Comparison of ENCODE assay signal across 9 mouse cellular contexts in the genomic region with DNA sequence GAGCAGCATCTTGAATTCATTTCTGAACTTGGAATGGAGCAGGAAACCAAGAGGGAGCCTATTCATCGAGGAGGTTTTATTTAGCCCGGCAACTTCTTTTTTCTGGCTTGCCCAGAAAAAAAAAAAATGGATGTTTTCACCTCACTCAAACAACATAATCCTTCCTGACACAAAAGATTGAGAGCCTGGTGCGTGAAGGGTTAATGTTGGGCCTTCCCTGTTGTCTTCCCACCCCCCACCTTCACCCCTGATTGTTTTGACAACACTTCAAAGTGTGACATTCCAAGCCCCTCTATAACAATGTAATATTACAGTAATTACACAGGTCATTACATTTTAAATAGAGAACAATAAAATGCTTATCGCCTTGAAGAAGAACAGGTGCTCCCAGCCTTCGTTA. TPM values are rescaled to one million over a fixed set of nuclear protein-coding genes. Genes with fewer than 3 reads are reported as not detected.
A peak's percentile ranks its signal among the peaks of the same experiment; 100 is the strongest.
DNase-seq lines count a peak whose midpoint lies in the region; ATAC-seq and TF ChIP-seq lines count a peak whose summit lies in the region.
"Had no signal": no experiment of that assay in that cellular context is flagged by ENCODE, and none has a peak within 500 bp of the region (broad histone marks: within the 10 kb centered on the region; RNA-seq: fewer than 3 reads in every experiment).

No protein-coding gene starts in this region.

- WGBS in heart, embryonic 10.5 days, result 30% methylated on average over 5 of the region's 5 CpGs
- 48% methylated on average over 5 of the region's 5 CpGs for WGBS in heart, adult 2 months
- WGBS in forebrain, embryonic 13.5 days, result 5% methylated on average over 5 of the region's 5 CpGs
- 11% methylated on average over 5 of the region's 5 CpGs for WGBS in limb, embryonic 14.5 days

- no peak for TF ChIP-seq POLR2A in heart, adult 2 months (IDR thresholded peaks at IDR 0.05; ENCODE audit: insufficient read depth, low read depth, low read length)
- TF ChIP-seq POLR2A in limb, embryonic 14.5 days (IDR thresholded peaks at IDR 0.05; ENCODE audit: borderline replicate concordance, extremely low read depth, insufficient read depth, insufficient read length), result no peak

- H3K4me3 ChIP-seq in heart, embryonic 10.5 days, result 0 out of 2 replicates have a peak overlapping the region, but pooled peaks have one; percentile 8
- no peak overlapping the region for H3K4me3 ChIP-seq in heart, adult 2 months
- peak overlapping the region; percentile 12 for H3K4me3 ChIP-seq in forebrain, embryonic 13.5 days
- H3K4me3 ChIP-seq in limb, embryonic 14.5 days (replicated peaks; ENCODE audit: low read length), result peak overlapping the region; percentile 84

- no peaks in the 10 kb centered on the region for H3K36me3 ChIP-seq in heart, embryonic 10.5 days
- peaks cover 18% of the 10 kb centered on the region for H3K36me3 ChIP-seq in heart, adult 2 months (ENCODE audit: control insufficient read depth, insufficient read depth, low read length)
- no peaks in the 10 kb centered on the region for H3K36me3 ChIP-seq in forebrain, embryonic 13.5 days (ENCODE audit: poor library complexity, severe bottlenecking)
- H3K36me3 ChIP-seq in limb, embryonic 14.5 days (ENCODE audit: control insufficient read depth, insufficient read depth, low read length), result peaks cover 3% of the 10 kb centered on the region; the same call in 1 of the 2 replicates

- no peak for ATAC-seq in forebrain, embryonic 13.5 days
- ATAC-seq in limb, embryonic 14.5 days (ENCODE audit: low FRiP score, low read depth), result no peak

- H3K79me2 ChIP-seq in heart, adult 2 months (replicated peaks; ENCODE audit: control insufficient read depth, insufficient read depth, low read length), result peaks cover 2% of the 10 kb centered on the region; the same call in 1 of the 2 replicates

- no peak for DNase-seq in heart, embryonic 10.5 days (ENCODE audit: low spot score)
- no peak for DNase-seq in heart, adult 2 months
- DNase-seq in 3T3-L1 (ENCODE audit: low read depth, low spot score), result peak; percentile 37
- DNase-seq in limb, embryonic 14.5 days (ENCODE audit: low spot score), result no peak
- no peak for DNase-seq in frontal cortex, postnatal 14 days (ENCODE audit: low spot score in 2 of 2)
- no peak for DNase-seq in thymus, postnatal 25 days
- DNase-seq in natural killer cell, adult 2 months (ENCODE audit: low spot score in 2 of 2), result no peak
- DNase-seq: thymus, adult 2 months had no signal

- peak overlapping the region; percentile 49 for H3K4me2 ChIP-seq in forebrain, embryonic 13.5 days
- peak overlapping the region; percentile 95 for H3K4me2 ChIP-seq in limb, embryonic 14.5 days (replicated peaks; ENCODE audit: low read depth, low read length, severe bottlenecking)

- H3K27ac ChIP-seq in heart, embryonic 10.5 days, result no peak overlapping the region
- no peak overlapping the region; the same call in 1 of the 2 replicates for H3K27ac ChIP-seq in heart, adult 2 months
- H3K27ac ChIP-seq in forebrain, embryonic 13.5 days, result peak overlapping the region; percentile 31; the same call in 1 of the 2 replicates
- H3K27ac ChIP-seq in limb, embryonic 14.5 days (replicated peaks; ENCODE audit: low read depth, low read length), result no peak overlapping the region

- H3K9me3 ChIP-seq in heart, embryonic 10.5 days, result no peaks in the 10 kb centered on the region
- no peaks in the 10 kb centered on the region for H3K9me3 ChIP-seq in forebrain, embryonic 13.5 days (replicated peaks)
- H3K9me3 ChIP-seq in limb, embryonic 14.5 days (ENCODE audit: control insufficient read depth, low read length), result no peaks in the 10 kb centered on the region

- TF ChIP-seq CTCF in heart, adult 2 months (IDR thresholded peaks at IDR 0.05), result no peak

- intact Hi-C loops in heart, adult 2 months (cut with DNase I), result loop anchor here (2.0 kb wide), 1 partner anchor 47 kb away; no protein-coding TSS in a partner anchor

- TF ChIP-seq EP300 in heart, adult 2 months (IDR thresholded peaks at IDR 0.05; ENCODE audit: insufficient read depth, low read depth, low read length), result no peak

- H3K4me1 ChIP-seq in heart, embryonic 10.5 days, result peaks cover 72% of the 10 kb centered on the region
- H3K4me1 ChIP-seq in heart, adult 2 months (ENCODE audit: control insufficient read depth, insufficient read depth, low read length), result peaks cover 4% of the 10 kb centered on the region
- peaks cover 83% of the 10 kb centered on the region for H3K4me1 ChIP-seq in forebrain, embryonic 13.5 days
- peaks cover 56% of the 10 kb centered on the region for H3K4me1 ChIP-seq in limb, embryonic 14.5 days (ENCODE audit: control insufficient read depth, insufficient read depth, low read length)

- H3K27me3 ChIP-seq in heart, embryonic 10.5 days (ENCODE audit: insufficient read depth, poor library complexity, severe bottlenecking), result no peaks in the 10 kb centered on the region
- H3K27me3 ChIP-seq in heart, adult 2 months (ENCODE audit: control insufficient read depth, insufficient read depth, low read length), result no peaks in the 10 kb centered on the region
- H3K27me3 ChIP-seq in forebrain, embryonic 13.5 days, result 0 out of 2 replicates have a peak, but pooled peaks cover 7% of the 10 kb centered on the region
- no peaks in the 10 kb centered on the region for H3K27me3 ChIP-seq in limb, embryonic 14.5 days (ENCODE audit: control insufficient read depth, insufficient read depth, low read length)

- H3K9ac ChIP-seq in heart, adult 2 months (ENCODE audit: low read depth, low read length), result no peak overlapping the region
- peak overlapping the region; percentile 52 for H3K9ac ChIP-seq in forebrain, embryonic 13.5 days
- H3K9ac ChIP-seq in limb, embryonic 14.5 days (ENCODE audit: low read depth, low read length, severe bottlenecking), result peak overlapping the region; percentile 37; the same call in 1 of the 2 replicates

RNA-seq across cellular contexts. Expression of gene Tcf7l2, which starts 4.6 kb away (rescaled TPM):
- 53.2 and 61.8 TPM in 2 replicates for polyA plus RNA-seq in heart, embryonic 10.5 days (2016; fragmentation: Nextera tagmentation; extraction: Ambion mirVana)
- total RNA-seq in heart, adult 2 months (2021), result 10 to 100 TPM; 13.9 to 14.4 TPM
- polyA plus RNA-seq in heart, adult 2 months (2012; rRNA removed), result 11.1 TPM in 2 replicates
- 130 and 215 TPM in 2 replicates for polyA plus RNA-seq in forebrain, embryonic 13.5 days (2015; fragmentation: Nextera tagmentation; extraction: Ambion mirVana)
- 51.6 and 64.4 TPM in 2 replicates for polyA plus RNA-seq in limb, embryonic 14.5 days (2012; rRNA removed)
- 134 and 151 TPM in 2 replicates for polyA plus RNA-seq in limb, embryonic 14.5 days (2014; fragmentation: Nextera tagmentation; extraction: Ambion mirVana)
